Mouse (Mus musculus): ENCODE results near the gene Adgrd1. TPM values are rescaled to one million over a fixed set of nuclear protein-coding genes. Genes with fewer than 3 reads are reported as not detected.
"Not testable (repeated sequence)": the region's sequence is repeated elsewhere in the genome, so short reads cannot be mapped to it uniquely, and the experiment has no call there.

Gene Adgrd1
- polyA plus RNA-seq, 1 experiment from 2014 or later, result 0.02 TPM

DNA sequence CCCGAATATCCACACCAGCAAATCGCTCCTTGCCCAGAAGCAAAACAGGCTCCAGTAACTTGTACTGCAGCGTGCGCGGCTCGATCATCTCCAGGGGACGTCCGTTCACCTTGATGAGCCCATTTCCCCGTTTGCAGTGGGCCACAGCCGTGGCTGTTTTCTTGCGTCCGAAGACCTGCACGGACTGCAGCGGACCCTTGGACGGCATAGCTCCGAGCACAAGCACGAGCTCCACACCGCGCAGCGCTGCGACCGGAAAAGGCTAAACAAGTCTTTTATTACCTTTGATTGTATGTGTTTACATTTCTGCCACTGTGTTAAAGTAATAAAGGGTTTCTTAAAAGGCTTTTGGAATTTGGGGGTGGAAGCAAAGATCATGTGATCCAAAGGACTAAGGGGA, 31.8 kb downstream of the Adgrd1 start:
- H3K4me1 ChIP-seq (replicated peaks); H3K4me2 ChIP-seq; H3K36me3 ChIP-seq; H3K4me3 ChIP-seq (replicated peaks); H3K27ac ChIP-seq; H3K27me3 ChIP-seq; DNase-seq; ATAC-seq (ENCODE audit: low read depth); H3K9me3 ChIP-seq (replicated peaks); H3K9ac ChIP-seq: not testable (repeated sequence)
- 86% methylated on average over 22 of the region's 22 CpGs for WGBS (ENCODE audit: insufficient replicate concordance)

DNA sequence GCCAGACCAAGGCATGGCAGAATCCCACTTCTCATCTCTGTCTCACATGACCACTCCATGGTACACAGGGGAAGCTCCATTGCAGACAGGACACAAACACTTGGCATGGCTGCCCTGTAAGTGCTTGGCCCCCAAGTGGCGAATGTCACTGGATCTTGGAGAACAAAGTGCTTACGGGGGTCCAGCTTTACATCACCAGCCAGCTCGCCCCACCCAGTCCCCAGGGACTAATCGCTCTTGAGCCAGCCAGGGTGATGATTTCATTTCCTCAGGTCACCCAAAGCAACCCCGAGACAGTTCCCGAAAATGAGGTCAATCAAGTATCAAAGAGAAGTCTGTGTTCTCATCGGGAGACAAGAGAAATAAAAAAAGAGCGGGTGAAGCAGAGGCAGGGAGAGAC, 33.8 kb downstream of the Adgrd1 start:
- no peaks in the 10 kb centered on the region for H3K27me3 ChIP-seq
- H3K4me2 ChIP-seq, result no peak overlapping the region
- H3K9ac ChIP-seq, result no peak overlapping the region
- no peak for ATAC-seq (ENCODE audit: low read depth)
- H3K4me1 ChIP-seq (replicated peaks), result no peaks in the 10 kb centered on the region
- no peak for DNase-seq
- WGBS (ENCODE audit: insufficient replicate concordance), result 69% methylated on average over 8 of the region's 8 CpGs
- H3K27ac ChIP-seq, result no peak overlapping the region
- H3K4me3 ChIP-seq (replicated peaks), result no peak overlapping the region
- H3K36me3 ChIP-seq, result no peaks in the 10 kb centered on the region
- no peaks in the 10 kb centered on the region; the same call in 1 of the 2 replicates for H3K9me3 ChIP-seq (replicated peaks)

DNA sequence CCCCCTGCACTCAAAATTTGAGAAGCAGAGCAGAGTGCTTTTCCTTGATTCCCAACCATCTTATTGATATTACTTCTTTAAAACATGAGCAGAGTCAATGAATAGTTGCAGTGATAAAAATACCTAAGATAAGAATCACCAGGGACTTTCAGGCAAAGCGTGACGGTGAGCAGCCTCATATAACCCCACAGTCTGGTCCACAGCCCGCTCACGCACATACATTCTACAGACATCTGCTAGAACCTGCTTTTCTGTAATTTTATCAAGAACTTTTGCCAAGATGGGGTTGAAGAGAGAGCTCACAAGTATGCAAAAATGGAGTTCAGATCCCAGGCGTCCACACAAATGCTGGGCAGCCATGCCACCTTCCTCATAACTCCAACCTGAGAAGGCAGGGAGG, 40.9 kb downstream of the Adgrd1 start:
- H3K4me2 ChIP-seq, result no peak overlapping the region
- no peaks in the 10 kb centered on the region for H3K9me3 ChIP-seq (replicated peaks)
- no peak overlapping the region for H3K9ac ChIP-seq
- no peaks in the 10 kb centered on the region for H3K36me3 ChIP-seq
- H3K27me3 ChIP-seq, result no peaks in the 10 kb centered on the region
- 73% methylated on average over 5 of the region's 5 CpGs for WGBS (ENCODE audit: insufficient replicate concordance)
- ATAC-seq (ENCODE audit: low read depth) (no peak), DNase-seq (no peak)
- no peaks in the 10 kb centered on the region for H3K4me1 ChIP-seq (replicated peaks)
- H3K27ac ChIP-seq, result no peak overlapping the region
- H3K4me3 ChIP-seq (replicated peaks), result no peak overlapping the region

DNA sequence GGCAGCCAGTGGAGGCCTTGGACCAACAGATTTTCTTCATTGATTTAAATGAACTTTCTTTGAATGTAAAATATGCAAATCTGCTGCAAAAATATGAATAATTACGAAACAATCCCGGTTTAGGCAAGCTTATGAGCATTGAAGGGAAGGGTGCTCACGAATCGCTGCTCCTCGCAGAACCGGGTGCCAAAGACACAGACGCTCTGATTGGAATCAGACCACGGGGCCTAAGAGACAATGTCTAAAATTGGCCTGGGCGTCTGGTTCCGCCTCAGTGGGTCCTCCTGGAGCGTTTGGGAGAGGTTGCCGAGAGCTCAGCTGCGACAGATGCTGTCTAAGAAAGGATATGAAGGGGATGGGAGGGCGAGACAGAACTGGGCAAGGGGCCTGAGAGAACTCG, 42.0 kb downstream of the Adgrd1 start:
- H3K9me3 ChIP-seq (replicated peaks), result no peaks in the 10 kb centered on the region
- DNase-seq (no peak), ATAC-seq (ENCODE audit: low read depth) (no peak)
- H3K4me1 ChIP-seq (replicated peaks), result no peaks in the 10 kb centered on the region
- no peak overlapping the region for H3K4me3 ChIP-seq (replicated peaks)
- H3K4me2 ChIP-seq, result no peak overlapping the region
- no peak overlapping the region for H3K9ac ChIP-seq
- H3K27me3 ChIP-seq, result no peaks in the 10 kb centered on the region
- 70% methylated on average over 15 of the region's 15 CpGs for WGBS (ENCODE audit: insufficient replicate concordance)
- no peak overlapping the region for H3K27ac ChIP-seq
- H3K36me3 ChIP-seq, result no peaks in the 10 kb centered on the region

DNA sequence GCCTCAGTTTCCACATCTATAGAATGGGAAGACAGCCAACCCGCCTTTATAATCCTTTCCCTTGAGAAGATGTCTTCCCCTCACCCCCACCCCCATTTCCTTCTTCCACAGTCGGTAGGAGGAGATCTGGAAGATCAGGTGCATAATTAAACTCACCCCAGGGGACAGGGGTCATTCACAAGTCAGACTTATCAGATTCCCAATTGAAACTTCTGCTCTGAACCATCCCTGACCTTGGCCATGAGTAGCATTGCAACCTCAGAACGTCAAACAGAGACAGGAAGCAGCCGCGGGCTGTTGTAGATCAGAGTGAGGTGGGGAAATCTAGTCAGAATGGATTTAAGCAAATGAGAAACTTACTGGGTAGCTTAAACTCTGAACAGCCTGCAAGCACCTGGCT, 46.3 kb downstream of the Adgrd1 start:
- no peaks in the 10 kb centered on the region for H3K4me1 ChIP-seq (replicated peaks)
- H3K9me3 ChIP-seq (replicated peaks), result no peaks in the 10 kb centered on the region
- H3K9ac ChIP-seq, result no peak overlapping the region
- 27% methylated on average over 5 of the region's 5 CpGs for WGBS (ENCODE audit: insufficient replicate concordance)
- ATAC-seq (ENCODE audit: low read depth), result no peak
- no peaks in the 10 kb centered on the region for H3K36me3 ChIP-seq
- no peaks in the 10 kb centered on the region for H3K27me3 ChIP-seq
- no peak overlapping the region for H3K4me2 ChIP-seq
- no peak for DNase-seq
- no peak overlapping the region for H3K27ac ChIP-seq
- no peak overlapping the region for H3K4me3 ChIP-seq (replicated peaks)

DNA sequence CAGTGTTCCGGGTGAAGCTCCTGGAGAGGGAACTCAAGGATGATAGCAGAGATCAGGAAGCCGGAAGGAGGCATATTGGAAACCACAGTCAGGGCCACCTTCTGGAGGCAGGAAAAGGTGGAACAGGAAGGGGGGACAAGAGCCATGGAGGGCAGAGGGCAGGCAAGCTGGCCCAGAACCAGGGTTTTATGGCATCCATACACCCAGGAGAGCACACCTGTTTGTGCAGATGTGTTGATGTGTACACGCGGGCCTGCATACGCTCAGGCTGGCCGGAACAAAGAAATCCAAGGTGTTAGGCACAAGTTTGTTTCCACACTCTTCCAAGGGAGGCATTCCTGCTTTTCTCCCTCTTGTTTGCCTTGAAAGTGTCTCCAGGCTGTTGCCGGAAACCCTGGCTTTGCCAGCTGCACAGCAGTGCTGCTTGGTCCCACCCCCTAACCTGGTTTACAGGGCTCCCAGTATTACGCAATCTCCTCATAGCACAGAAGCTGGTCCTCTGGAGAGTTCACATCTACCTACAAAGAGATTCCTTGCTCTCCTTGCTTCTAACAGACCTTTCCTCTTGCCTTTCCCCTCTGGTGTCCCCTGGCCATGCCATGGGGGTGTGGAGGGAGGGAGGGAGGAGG, 48.9 kb downstream of the Adgrd1 start:
- no peak overlapping the region for H3K4me2 ChIP-seq
- H3K36me3 ChIP-seq, result no peaks in the 10 kb centered on the region
- ATAC-seq (ENCODE audit: low read depth), result no peak
- DNase-seq, result no peak
- no peaks in the 10 kb centered on the region for H3K4me1 ChIP-seq (replicated peaks)
- no peaks in the 10 kb centered on the region for H3K27me3 ChIP-seq
- H3K9ac ChIP-seq, result no peak overlapping the region
- WGBS (ENCODE audit: insufficient replicate concordance), result 68% methylated on average over 8 of the region's 8 CpGs
- no peak overlapping the region for H3K27ac ChIP-seq
- H3K9me3 ChIP-seq (replicated peaks), result no peaks in the 10 kb centered on the region
- no peak overlapping the region for H3K4me3 ChIP-seq (replicated peaks)

DNA sequence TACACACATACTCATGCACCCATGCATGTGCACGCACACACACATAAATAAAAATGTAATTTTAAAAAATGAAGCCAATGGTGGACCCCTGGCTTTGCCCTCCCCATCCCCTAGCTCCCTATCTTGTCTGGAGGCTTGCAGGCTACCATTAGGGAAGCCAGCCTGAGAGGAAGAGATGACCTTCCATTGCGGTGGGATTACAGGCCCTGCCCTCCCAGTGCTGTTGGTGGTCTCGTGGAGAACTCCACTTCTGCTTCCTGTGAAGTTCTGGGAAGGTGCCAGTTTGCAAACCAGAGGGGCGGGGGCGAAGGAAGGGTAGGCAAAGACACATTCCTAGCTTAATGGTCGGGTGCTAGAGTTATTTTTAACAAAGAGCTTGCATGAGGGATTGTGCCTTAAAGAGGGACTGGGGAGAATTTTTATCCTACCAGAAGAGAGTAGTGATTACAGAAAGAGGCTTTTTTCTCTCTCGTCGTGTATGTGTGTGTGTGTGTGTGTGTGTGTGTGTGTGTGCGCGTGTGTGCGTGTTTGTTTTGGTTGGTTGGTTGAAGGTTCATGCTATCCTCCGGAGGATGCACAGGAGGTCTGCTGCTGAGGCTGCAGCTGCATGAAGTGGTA, 50.5 kb downstream of the Adgrd1 start:
- WGBS (ENCODE audit: insufficient replicate concordance), result 55% methylated on average over 12 of the region's 12 CpGs
- ATAC-seq (ENCODE audit: low read depth) (no peak), DNase-seq (no peak)
- Histone ChIP-seq H3K4me1 (replicated peaks) (no peaks in the 10 kb centered on the region), H3K27me3 (no peaks in the 10 kb centered on the region), H3K36me3 (no peaks in the 10 kb centered on the region), H3K27ac (no peak overlapping the region), H3K9ac (no peak overlapping the region), H3K4me2 (no peak overlapping the region), H3K4me3 (replicated peaks) (no peak overlapping the region), H3K9me3 (replicated peaks) (no peaks in the 10 kb centered on the region)

DNA sequence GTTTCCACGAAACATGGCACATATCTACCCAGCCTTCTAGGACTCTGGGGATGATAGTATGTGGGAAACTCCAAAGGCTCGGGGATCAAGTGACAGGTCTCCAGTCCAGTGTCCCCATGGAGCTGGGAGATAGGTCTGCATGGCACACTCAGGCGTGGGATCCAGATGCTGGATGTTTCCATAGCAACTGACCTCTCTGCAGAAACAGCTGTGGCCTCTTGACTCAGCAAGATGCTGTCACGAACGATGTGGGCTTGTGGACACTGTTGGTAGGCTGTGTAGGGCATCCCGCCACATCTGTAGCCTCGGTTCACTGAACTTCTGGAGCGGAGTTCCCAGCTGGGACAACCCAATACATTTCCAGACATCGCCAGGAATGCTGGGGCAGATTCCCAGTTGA, 51.9 kb downstream of the Adgrd1 start:
- ATAC-seq (ENCODE audit: low read depth), result no peak
- 58% methylated on average over 9 of the region's 9 CpGs for WGBS (ENCODE audit: insufficient replicate concordance)
- H3K4me3 ChIP-seq (replicated peaks), result no peak overlapping the region

DNA sequence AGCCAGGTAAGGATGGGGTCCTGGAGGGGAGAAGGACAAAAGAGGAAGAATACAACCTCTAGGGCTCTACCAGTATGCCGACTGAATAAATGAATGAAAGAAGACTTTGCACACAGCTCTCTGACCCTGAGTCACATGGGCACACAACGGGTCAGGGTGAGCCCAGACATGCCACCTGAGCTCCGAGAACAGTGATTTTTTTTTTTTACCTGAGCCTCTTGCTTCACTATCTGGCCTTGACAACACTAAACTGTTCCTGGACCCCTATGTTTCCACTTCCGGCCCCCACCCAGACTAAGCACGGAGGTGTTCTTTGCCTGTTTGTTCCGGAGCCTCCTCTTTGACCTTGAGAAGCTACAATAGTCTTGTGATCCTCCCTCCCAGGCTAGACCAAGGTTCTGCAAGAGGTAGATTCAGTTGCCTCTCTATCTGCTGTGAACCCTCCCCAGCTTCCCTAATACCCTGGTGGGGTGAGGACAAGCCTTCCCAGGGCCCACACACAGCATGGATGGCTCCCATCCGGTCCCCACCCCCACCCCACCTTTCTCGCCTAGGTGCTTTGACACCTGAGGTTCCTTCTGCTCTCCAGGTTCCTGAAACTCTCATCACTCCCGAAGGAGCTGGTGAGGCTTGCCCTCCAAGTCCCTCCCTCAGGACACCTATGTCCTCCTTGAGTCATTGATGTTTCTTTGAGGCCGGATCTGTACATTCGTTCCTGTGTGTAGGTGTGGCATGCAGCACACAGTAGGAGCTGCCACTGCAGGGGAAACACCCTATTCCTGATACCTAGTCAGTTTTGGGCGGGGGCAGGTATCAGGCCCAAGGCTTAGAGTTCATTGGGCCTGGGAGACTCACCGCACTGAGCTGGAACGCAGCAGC, 58.7 kb downstream of the Adgrd1 start:
- WGBS (ENCODE audit: insufficient replicate concordance), result 53% methylated on average over 14 of the region's 14 CpGs
- Histone ChIP-seq H3K4me1 (replicated peaks) (no peaks in the 10 kb centered on the region), H3K9ac (no peak overlapping the region), H3K4me3 (replicated peaks) (no peak overlapping the region), H3K4me2 (no peak overlapping the region), H3K27me3 (no peaks in the 10 kb centered on the region), H3K9me3 (replicated peaks) (no peaks in the 10 kb centered on the region), H3K36me3 (no peaks in the 10 kb centered on the region), H3K27ac (no peak overlapping the region)
- no peak for ATAC-seq (ENCODE audit: low read depth)
- no peak for DNase-seq

More for the DNA sequence above, 51.9 kb downstream of the Adgrd1 start:
- H3K9me3 ChIP-seq (replicated peaks), result no peaks in the 10 kb centered on the region
- no peaks in the 10 kb centered on the region for H3K4me1 ChIP-seq (replicated peaks)
- H3K4me2 ChIP-seq, result no peak overlapping the region
- no peak overlapping the region for H3K27ac ChIP-seq
- no peaks in the 10 kb centered on the region for H3K36me3 ChIP-seq
- no peak for DNase-seq
- no peaks in the 10 kb centered on the region for H3K27me3 ChIP-seq
- no peak overlapping the region for H3K9ac ChIP-seq

DNA sequence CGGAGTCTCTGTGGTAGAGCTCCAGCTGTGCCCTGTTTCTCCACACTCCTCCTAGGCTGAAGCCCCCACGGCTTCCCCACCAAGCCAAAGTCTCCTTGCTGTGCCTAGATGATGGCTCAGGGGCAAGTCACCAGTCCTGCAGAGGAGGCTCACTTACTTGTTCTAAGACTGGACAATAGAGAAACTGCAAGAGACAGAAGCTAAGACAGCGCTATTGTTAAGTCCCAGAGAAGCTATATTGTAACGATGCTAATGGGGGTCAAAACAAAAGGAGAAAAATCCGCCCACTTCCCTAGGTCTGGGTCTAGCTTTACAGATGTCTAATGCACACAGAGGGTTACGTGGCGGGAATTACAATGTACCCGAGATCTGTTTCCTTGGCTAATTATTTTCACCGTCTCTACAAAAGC, 59.4 kb downstream of the Adgrd1 start:
- H3K4me3 ChIP-seq (replicated peaks), result no peak overlapping the region
- no peaks in the 10 kb centered on the region for H3K9me3 ChIP-seq (replicated peaks)
- H3K27me3 ChIP-seq, result no peaks in the 10 kb centered on the region
- WGBS (ENCODE audit: insufficient replicate concordance), result 41% methylated on average over 9 of the region's 9 CpGs
- no peaks in the 10 kb centered on the region for H3K4me1 ChIP-seq (replicated peaks)
- H3K4me2 ChIP-seq, result no peak overlapping the region
- ATAC-seq (ENCODE audit: low read depth) (no peak), DNase-seq (no peak)
- no peaks in the 10 kb centered on the region for H3K36me3 ChIP-seq
- no peak overlapping the region for H3K9ac ChIP-seq
- no peak overlapping the region for H3K27ac ChIP-seq

DNA sequence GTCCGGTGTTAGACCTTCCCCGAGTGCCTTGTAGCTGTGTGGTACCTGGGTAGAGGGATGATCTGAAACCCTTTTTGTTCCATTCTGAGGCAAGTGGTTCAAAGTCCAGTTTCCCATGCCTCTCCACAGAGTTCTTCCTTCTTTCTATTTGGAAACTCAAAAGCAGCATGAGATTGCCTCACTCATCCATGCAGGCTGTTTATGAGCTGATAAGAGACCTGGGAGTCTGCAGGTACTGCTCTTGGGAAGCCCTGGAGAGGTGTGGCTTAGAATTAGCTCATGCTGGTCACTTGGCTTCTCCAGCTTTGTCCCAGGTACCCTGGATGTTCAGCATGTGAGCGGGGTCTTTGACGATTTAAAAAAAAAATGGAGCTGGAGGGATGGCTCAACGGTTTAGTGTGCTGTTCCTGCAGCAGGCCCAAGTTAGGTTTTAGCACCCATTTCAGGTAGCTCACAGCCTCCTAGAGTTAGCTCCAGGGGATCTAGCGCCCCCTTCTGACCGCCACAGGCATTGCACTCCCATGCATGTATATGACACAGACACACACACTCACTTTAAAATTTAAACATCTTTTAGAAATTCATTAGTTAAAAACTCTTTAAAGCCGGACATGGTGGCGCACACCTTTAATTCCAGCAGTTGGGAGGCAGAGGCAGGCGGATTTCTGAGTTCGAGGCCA, 65.0 kb downstream of the Adgrd1 start:
- H3K27me3 ChIP-seq, result no peaks in the 10 kb centered on the region
- DNase-seq (no peak), ATAC-seq (ENCODE audit: low read depth) (no peak)
- no peaks in the 10 kb centered on the region for H3K36me3 ChIP-seq
- WGBS (ENCODE audit: insufficient replicate concordance), result 60% methylated on average over 11 of the region's 11 CpGs
- H3K4me2 ChIP-seq, result no peak overlapping the region
- no peaks in the 10 kb centered on the region for H3K9me3 ChIP-seq (replicated peaks)
- H3K4me1 ChIP-seq (replicated peaks), result no peaks in the 10 kb centered on the region
- no peak overlapping the region for H3K4me3 ChIP-seq (replicated peaks)
- H3K9ac ChIP-seq, result no peak overlapping the region
- H3K27ac ChIP-seq, result no peak overlapping the region
